Mouse (Mus musculus) frontal cortex, adult (tissue): ENCODE measurements around the gene Ncapd2.
"Not testable (repeated sequence)": the region's sequence is repeated elsewhere in the genome, so short reads cannot be mapped to it uniquely, and the experiment has no call there.

Source experiments
- ATAC-seq: cut with Nextera tagmentation; 2 replicates; pipeline ENCODE4 v1.9.2; 2017; ENCODE audit warnings: mild to moderate bottlenecking, moderate library complexity, mixed read lengths; ENCODE audit not compliant: low TSS enrichment

The Ncapd2 gene

DNA sequence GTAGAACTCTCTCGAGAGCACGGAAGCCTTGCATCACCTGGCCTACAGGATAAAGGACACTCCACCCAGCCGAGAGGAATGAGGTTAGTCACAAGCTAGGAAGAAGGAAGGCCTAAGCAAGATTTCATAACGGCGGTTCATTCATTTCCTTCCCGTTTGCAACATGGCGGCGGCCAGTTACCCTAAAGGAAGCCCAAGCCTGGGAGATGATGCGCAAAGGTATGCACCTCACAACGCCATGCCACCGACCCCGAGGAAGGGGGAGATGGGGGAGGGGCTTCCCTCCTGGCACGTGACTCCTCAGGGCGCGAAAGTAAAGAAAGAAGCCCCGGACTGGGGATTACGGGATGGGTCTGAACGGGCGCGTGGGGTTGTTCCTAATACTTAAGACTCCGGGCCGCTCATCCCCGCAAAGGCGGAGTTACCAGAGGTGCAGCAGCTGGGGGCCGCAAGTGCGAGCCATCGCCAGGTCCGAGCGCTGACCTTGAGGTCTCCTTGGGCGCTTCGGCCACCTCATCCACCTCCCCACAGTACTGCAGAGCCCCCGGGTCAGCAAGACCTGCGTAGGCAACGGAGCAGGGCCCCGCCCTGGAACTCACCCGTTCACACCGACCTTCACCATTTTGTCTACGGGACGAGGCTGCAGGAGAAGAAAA, 26.7 kb downstream of the Ncapd2 start:
- ATAC-seq = no peak

GRCm38 (mm10) chr6:125163801-125164657, 27.5 kb downstream of the Ncapd2 start:
- no peak for ATAC-seq

GRCm38 (mm10) chr6:125162615-125163305, 28.7 kb downstream of the Ncapd2 start:
- ATAC-seq = not testable (repeated sequence)

DNA sequence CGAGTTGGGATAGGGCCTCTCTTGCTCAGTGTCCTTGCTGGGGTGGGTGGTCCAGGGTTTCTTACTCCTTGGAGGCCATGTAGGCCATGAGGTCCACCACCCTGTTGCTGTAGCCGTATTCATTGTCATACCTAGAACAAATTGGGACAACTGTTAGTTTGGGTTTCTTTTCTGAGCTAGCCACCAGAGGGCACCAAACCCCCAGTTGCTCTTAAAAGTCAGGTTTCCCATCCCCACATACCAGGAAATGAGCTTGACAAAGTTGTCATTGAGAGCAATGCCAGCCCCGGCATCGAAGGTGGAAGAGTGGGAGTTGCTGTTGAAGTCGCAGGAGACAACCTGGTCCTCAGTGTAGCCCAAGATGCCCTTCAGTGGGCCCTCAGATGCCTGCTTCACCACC, 29.5 kb downstream of the Ncapd2 start:
- not testable (repeated sequence) for ATAC-seq

DNA sequence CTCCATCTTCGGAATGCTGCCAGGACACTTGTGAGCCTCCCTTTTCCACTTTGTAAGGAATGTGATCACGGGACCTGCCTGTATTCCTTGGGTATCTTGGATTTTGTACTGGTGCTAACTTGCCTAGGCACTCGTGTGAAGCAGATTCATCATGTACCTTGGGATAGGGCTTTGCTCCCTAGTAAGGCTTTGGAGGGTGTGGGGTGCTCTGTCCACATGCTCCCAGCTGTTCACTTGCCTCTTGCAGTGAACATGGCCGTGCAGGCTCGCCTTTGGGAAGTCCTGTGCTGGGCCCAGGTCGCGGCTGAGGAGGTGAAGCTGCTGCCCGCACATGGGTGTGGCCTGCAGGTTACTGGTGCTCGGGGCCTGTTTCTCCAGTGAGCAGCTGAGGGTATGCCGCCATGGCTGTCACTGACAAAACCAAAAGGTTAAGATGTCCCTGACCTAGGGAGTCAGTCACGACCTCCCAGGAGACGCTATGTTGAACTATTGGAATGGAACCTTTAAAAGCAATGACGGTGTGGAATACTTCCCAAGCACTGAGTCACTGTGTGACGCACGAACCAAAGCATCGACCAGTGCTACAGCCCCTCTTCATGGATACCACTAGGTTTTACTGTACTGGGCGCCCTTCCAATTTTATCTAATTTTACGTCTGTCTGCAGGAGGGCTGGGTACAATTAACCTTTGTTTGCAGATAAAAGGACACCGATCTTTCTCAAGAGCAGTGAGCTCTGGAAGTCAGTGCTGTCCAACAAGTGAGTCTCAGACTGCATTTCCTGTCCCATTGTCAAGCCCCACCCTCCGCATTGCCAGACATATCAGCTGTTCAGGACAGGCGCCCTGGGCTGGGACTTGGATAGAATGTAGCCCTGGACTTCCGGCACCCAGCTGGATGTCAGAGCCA, 30.4 kb downstream of the Ncapd2 start:
- ATAC-seq = peak; percentile 21; the same call in 1 of the 2 replicates

- no peak for ATAC-seq
These were observed 31.0 kb downstream of the Ncapd2 start for GRCm38 (mm10) chr6:125160558-125160853.

DNA sequence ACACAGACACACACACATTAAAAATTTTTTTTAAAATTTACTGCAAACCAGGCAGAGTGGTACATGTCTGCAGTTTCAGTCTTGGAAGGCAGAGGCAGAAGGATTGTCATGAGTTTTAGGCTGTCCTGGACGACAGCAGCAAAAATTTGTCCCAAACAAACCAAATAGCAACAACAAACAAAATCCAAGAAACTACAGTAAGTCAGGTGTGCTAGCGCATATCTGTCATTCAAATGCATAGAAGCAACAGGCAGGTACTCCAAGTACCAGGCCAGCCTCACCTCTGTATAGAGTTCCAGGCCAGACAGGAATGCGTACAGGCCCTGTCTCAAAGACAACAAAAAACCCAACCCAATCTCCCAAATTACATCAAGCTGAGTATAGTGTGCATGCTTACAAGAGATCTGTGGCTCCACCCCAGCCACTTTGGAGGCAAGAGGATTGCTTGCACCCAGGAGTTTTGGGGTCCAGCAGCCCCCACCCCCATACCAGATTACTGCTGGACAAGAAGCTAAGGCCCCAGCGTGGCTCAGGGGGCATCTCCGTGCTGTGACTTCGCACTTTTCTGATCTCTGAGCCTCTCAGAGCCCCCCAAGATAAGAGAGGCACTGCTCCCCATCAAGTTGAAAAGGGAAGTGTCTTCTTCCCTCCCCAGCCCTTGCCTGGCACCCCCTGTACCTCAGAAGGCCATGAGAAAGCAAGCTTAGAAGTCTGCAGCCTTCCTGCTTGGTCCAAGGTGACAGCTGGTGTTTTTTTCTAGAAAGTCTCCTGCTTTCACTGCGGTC, 31.5 kb downstream of the Ncapd2 start:
- ATAC-seq = no peak

DNA sequence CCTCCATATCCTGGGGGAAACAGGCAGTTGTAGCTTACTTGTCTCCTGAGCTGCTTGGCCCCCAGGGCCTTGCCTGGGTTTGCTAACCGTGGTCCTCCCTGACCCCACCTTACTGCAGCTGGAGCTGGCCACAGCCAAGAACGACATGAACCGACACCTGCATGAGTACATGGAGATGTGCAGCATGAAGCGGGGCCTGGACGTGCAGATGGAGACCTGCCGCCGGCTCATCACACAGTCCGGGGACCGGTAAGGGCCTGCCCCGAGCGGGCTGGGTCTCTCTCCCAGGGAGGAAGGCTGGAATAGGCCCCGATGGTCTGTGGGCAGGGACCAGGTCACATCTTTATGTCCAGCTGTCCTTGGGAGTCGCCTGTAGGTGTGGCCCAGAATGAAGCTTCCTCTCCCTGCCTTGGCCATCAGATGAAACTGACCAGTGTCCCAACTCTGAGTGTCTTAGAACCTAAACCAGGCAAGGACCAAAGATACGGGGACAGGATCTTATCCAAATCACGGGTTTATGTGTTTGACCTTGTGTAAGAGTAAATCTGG, 32.5 kb downstream of the Ncapd2 start:
- no peak for ATAC-seq

GRCm38 (mm10) chr6:125156903-125157614, 34.4 kb downstream of the Ncapd2 start:
- ATAC-seq = no peak

GRCm38 (mm10) chr6:125156491-125156890, 35.0 kb downstream of the Ncapd2 start:
- no peak for ATAC-seq

- ATAC-seq = no peak
These were observed 36.2 kb downstream of the Ncapd2 start for GRCm38 (mm10) chr6:125155262-125155661.

DNA sequence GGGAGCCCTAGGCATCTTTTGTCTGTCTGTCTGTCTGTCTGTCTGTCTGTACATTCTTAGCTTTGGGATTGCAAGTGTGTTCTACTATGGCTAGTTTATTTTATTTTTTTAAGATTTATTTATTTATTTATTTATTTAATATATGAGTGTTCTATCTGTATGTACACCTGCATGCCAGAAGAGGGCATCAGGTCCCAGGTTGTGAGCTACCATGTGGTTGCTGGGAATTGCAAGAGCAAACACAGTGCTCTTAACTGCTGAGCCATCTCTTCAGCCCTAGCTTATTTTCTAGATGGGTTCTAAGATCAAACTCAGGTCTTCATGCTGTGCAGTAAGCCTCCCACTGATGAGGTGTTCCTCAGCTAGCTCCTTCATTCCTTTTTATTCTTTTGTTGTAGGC, 37.0 kb downstream of the Ncapd2 start:
- ATAC-seq = no peak

- ATAC-seq = no peak
These were observed 37.8 kb downstream of the Ncapd2 start for GRCm38 (mm10) chr6:125153682-125154081.

GRCm38 (mm10) chr6:125153018-125153389, 38.5 kb downstream of the Ncapd2 start:
- ATAC-seq = no peak

DNA sequence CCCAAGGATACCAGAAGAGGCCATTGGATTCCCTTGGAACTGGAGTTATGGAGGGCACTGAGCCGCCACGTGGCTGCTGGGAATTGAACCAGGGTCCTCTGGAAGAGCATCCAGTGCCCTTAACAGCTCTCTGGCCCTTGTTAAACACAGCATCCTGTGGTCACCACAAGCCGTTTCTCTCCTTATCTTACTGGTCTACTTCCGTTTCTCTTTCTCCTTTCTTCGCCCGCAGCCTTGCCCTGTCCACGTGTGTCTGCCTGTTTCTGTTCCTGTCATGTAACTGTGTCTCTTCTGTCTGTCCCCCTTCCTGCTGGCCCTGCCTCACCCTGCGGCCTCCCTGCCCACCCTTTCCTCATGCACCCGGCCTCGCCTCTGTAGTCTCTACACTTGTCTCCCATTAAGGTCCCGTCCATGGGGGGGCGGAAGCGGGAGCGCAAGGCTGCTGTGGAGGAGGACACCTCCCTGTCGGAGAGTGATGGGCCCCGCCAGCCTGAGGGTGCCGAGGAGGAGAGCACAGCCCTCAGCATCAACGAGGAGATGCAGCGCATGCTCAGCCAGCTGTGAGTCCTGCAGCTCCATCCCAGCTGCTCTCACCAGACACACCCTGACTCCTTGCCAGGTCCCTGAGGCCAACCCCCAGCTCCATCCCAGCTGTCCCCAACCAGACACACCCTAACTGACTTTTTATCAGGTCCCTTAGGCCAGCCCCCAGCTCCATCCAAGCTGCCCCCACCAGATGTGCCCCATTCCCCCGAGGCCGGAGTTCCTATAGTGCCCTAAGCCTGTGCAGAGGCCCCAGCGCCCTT, 39.1 kb downstream of the Ncapd2 start:
- ATAC-seq = no peak; the same call in 1 of the 2 replicates

DNA sequence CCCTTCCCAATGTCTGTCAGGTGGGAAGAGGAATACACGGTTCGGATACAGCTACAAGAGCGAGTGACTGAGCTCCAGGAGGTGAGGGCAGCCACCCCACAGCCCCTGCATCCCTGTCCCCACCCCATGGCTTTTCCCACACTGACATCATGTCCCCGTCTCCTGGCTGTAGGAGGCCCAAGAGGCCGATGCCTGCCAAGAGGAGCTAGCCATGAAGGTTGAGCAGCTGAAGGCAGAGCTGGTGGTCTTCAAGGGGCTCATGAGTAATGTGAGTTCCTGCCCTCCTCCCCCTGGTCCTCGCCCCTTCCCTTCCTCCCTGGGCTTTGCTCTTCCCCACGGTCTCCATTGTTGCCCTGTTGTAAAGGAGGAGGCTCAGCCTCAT, 41.9 kb downstream of the Ncapd2 start:
- no peak for ATAC-seq

DNA sequence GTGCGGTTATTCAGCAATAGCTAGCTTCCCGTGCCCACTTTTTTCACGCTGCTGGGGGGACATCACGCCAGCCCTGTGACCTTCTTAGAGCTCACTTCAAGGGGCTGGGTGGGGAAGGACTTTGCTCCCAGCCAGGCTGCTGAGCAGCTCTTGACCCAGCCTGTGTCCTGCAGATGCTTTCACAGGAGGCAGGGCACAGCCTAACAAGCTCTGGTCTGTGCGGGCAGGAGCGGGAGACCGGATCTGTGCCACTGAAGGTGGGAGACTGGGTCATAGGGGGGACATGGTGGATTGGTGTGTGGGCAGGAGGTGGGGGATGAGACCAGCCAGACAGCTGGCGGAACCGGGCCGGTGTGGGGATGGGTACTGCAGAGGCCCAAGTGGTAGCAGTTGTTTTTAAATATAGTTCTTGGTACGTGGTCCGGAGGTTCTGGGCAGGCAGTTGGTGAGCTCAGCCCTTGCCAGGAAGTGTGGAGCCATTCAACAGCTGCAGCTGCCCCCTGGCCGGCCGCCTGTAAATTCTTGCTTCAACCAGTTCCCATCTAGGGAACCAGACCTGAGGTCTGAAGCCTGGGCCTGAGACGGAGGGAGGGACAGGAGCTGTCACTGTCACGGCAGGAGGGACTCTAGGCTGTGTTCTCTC, 42.5 kb downstream of the Ncapd2 start:
- ATAC-seq = peak; percentile 5; the same call in 1 of the 2 replicates

DNA sequence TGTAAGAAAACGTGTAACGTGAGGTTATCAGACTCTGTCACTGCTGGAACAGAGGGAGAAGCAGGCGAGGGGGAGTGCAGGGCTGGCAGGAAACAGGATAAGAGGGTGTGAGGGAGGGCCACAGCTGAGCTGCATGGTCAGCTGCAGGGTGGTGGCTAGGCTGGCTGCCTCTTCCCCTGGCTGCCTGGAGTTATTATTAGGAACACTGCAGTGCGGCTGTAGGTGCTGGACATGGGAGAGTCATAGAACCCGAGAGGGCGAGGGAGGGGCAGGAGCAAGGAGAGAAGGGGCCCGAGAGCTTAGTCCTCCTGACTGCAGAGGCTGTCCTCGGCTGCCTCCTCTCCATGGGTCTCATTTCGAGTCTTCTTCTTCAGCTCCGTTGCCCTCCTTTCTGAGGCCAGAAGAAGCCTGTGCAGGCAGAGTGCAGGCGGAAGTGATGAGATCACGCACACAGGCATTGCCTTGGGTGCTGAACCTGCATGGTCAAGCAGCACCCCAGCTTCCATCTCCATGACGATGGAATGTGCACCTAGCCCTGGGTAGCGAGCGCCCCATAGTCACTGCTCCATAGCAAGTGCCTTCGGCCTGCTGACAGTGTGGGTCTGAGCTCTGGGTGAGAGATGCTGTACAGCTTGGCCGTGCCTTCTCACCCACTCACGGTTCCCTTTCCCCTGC, 43.1 kb downstream of the Ncapd2 start:
- peak; percentile 22 for ATAC-seq
